Mouse (Mus musculus): ENCODE measurements around the gene Schip1. TPM values are rescaled to one million over a fixed set of nuclear protein-coding genes. Genes with fewer than 3 reads are reported as not detected.
"Not testable (repeated sequence)": the region's sequence is repeated elsewhere in the genome, so short reads cannot be mapped to it uniquely, and the experiment has no call there.

Gene Schip1
- 100 to 1,000 TPM; 105 to 129 TPM for total RNA-seq (2021)
- long read RNA-seq, experiment 1, transcript Schip1-206 (8 exons, 2,156 nt) = minor isoform, 11 of 168 reads
- long read RNA-seq, experiment 1, transcript Schip1-207 (7 exons, 1,557 nt) = major isoform, 131 of 168 reads
- long read RNA-seq, experiment 1, partial matches to known transcripts = 16 of 168 reads
- long read RNA-seq, experiment 1, other reads (novel, unspliced or antisense) = 10 of 168 reads
- long read RNA-seq, experiment 2, transcript Schip1-207 (7 exons, 1,557 nt) = major isoform, 163 of 183 reads
- long read RNA-seq, experiment 2, partial matches to known transcripts = 12 of 183 reads
- long read RNA-seq, experiment 2, other reads (novel, unspliced or antisense) = 5 of 183 reads

DNA sequence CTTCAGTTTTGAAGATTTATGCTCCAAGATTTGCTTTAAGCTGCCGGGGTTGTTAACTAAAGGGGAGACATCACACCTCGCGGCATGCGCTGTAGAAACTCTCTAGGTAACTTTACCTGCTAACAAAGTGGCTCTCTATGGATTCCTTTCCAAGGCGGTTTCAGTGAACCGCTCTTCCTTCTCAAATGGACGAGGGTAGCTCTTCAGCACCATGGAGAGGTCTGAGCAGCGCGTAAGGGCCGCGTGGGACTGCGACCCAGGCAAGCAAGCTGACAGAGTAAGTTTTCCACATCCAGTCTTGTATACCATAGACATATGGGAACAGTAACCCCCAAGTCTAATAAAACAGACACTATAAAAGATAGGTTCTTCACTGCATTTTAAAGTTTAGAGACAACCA is at the start of gene Schip1:
Gene Schip1, plus strand, starts transcription at position 72 of the 400 bp plus-strand sequence.
- intact Hi-C loops (cut with DNase I) = no loop called here
- no peak for DNase-seq

DNA sequence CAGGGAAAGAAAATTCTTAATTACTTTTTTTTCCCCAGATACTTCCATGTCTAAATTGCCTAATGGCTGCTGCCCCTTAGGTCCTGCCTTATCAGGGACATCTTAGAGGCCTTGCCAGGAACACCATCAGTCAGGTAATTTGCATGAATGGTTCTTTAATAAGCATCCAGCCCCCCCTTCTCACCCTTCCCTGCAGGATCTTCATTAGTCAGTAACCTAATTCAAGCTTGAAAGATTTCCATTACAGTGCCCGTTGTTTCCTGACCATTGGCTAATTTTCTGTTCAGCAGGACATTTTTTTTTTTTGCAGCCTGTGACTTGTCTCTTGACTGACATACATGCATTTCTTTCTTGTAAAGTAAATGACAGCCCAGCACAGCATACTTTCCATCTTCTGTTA is 48.8 kb upstream of the Schip1 start:
- DNase-seq = no peak
- intact Hi-C loops (cut with DNase I) = no loop called here

DNA sequence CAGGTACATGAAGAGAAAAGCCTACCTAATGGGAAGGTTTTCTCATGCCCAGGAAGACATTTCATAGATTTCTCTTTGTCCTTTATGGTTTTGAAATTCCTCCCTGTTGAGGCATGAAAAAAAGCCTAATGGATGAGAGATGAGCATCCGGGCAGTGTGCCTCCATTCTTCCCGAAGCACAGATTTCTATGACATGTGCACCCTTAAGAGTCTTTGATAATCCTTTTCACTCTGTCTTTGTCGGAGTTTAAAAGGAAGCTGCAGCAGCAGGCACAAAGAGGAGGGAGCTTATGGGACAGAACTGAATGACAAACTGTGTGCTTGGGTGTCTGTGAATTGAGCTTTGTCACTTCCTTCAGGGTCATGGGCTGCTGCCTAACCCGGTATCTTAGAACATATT is 45.2 kb upstream of the Schip1 start:
- intact Hi-C loops (cut with DNase I) = no loop called here
- DNase-seq = no peak

DNA sequence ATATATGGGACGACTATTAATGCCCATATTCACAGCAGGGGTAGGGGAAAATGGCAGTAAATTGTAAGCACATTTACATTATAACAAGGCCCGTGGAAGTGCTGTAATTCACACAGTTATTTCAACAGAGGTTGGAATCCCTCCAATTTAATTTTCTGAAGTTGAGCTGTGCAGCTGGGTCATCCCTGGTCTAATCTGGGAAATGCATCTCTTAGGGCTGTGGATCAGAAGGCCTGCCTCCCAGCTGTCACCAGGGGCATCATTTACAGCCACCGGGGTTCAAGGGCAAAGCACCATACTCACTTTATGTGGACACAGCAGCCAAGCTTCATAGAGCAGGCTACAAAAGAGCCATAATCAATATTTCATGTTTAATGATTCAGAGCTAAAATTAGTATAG is 28.5 kb upstream of the Schip1 start:
- intact Hi-C loops (cut with DNase I) = no loop called here

DNA sequence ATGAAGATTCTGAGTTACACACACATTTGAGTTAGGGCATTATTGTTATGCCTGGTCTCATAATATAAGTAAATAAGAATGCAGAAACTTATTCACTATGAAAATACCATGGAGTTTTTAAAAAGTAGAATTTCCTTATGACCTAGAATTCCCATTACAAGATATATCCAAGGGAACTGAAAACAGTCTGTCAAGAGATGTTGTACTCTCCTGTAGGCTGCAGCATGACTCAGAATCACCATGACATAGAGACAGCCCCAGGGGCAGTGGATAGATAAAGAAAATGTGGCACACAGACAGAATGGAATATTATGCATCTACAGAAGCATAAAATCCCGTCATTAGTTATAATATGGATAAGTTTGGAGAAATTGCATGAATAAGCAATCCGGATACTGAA is 21.7 kb upstream of the Schip1 start:
- intact Hi-C loops (cut with DNase I) = loop anchor here (10.0 kb wide), 1 partner anchor 418 kb away; no protein-coding TSS in a partner anchor

More for the DNA sequence above, 28.5 kb upstream of the Schip1 start:
- DNase-seq = no peak

DNA sequence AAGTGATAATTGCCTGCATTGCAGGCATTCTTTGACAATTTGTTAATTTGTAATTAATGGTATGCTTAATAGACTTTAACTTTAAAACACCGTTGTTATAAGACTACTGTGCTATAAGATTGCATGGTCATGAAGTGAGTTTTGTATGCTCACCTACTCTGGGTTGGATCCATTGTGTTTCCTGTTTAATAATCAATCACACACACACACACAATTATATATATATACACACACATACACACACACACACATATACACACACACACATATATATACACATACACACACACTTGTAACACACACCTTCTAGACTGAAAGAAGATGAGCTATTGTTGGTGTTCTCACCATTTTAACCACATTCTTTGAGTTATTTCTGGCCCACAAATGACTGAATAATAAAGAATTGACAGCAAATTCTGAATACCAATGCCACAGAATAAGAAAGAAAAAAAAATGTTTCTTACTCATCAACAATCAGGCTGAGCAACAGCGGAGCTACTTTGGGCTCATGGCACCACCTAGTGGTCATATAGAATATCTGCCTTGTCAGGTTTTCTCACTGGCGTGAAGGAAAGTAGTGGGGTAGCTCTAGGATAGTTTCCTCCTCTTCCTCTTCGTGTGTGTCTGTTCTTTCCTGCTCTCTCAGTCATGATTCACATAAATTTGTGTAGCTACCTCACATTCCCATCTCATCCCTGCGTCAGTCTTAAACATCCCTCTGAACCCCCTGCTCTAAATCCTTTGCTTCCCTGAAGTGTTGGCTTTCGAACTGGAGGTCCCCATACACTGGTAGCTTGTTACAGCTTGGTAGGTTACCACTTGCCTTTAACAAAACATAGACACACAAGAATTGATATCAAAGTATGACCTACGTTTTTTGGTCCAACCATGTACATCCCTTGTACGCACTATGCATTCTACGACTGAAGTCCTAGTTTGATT is 18.9 kb upstream of the Schip1 start:
- DNase-seq = no peak
- intact Hi-C loops (cut with DNase I) = loop anchor here (10.0 kb wide), 1 partner anchor 421 kb away; no protein-coding TSS in a partner anchor

More for the DNA sequence above, 21.7 kb upstream of the Schip1 start:
- DNase-seq = no peak

DNA sequence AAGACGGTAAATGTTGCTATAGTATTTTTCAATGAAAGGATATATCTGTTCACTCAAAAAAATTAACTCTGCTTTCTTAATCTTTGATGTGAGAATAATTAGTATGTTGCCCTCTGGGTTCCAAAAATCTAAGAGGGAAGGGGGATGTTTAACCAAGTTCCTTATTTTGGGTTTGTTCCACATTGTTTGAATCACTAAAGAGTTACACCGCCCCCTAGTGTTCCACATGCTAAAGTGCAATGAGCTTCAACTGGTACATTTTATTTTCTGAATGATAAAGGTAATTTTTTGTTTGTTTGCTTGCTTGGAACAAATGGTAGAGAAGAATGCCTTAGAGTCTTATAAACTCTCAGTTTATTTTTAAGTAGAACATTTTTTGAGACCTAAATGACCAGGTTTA is 11.1 kb upstream of the Schip1 start:
- no peak for DNase-seq
- intact Hi-C loops (cut with DNase I) = loop anchor here (10.0 kb wide), 1 partner anchor 661 kb away; no protein-coding TSS in a partner anchor

DNA sequence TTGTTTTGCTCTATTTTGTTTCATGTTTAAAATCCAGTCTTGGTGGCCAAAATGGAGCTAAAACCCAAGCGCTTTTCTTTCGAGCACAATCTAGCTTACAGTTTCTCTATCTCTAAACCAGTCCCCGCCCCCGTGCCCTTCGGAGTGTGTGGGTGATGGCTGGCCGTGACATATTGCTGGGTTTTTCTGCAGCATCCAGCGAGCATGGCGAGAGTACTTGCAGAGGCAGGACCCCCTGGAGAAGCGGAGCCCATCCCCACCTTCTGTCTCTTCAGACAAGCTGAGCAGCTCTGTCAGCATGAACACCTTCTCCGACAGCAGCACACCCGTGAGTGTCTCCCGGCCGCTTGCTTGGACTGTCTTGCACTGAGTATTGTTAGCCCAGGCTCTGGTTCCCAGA is 9.5 kb upstream of the Schip1 start:
- intact Hi-C loops (cut with DNase I) = loop anchor here (10.0 kb wide), 1 partner anchor 660 kb away; no protein-coding TSS in a partner anchor
- DNase-seq = no peak

DNA sequence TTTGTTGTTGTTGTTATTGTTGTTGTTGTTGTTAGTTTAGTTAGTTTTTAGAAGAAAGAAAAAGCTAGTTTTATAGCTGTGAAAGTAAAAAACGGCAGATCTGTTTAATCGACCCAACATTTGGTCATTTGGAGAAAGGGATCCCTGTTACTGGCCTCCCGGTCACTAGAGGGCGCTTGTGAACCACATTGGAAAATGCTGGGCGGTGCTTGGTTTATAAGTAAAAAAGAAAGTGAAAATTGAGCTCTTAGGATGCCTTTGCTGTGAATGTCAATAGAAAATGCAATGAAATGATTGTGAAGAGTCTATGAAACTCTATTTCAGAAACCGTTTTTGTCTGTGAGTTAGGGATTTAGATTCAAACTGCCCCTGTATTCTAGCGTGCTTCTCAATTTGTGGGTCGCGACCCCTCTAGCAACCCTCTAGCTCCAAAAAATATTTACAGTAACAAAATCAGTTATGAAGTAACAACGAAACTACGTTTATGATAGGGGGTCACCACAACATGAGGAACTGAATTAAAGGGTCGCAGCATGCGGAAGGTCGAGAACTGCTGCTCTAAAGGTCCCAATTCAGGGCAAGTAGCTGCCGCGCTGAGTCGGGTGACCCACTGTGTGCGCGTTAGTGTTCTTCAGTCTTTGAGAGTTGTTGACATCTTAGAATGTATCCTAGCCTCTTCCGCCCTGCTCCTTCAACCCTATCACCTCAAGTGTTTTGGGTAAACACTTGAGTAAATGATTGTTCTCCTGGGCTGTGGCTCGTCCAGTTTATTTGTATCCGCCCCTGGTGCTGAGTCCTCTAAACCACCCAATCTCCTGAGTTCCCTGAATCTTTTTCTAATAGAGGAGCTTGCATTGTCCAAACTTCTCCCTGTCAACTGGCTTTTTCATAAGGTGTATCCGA is 8.0 kb upstream of the Schip1 start:
- intact Hi-C loops (cut with DNase I) = loop anchor here (2.0 to 10.0 kb wide), 2 partner anchors 488 to 658 kb away; no protein-coding TSS in a partner anchor
- DNase-seq = peak; percentile 49 to 59

DNA sequence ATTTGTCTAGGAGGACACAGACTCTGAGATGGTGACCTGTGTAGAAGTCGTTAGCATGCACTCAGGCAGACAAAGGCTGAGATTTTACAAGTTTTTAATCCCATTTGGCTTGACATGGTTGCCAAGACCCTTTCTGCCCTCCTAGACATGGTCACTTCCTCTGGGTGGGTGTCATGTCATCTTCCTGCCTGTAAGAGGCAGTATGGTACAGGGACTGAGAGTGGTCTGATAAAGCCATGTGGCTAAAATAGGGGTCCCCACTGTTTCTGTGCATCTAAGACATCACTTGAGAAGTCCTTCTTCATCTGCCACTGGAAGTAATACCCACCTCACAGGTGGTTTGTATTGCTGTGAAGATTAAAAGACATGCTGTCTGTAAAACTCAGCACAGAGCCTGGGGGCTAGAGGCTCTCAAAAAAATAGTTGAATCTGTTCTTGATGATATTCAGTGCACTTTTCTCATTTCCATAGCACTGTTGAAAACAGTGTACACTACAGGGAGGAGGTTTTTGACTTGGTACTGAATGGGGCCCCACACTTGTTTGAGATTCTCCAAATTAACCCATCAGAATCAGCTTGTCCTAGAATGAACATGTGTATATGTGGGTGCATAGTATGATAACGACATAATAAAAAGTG is 5.3 kb upstream of the Schip1 start:
- intact Hi-C loops (cut with DNase I) = loop anchor here (10.0 kb wide), 1 partner anchor 656 kb away; no protein-coding TSS in a partner anchor
- no peak for DNase-seq

DNA sequence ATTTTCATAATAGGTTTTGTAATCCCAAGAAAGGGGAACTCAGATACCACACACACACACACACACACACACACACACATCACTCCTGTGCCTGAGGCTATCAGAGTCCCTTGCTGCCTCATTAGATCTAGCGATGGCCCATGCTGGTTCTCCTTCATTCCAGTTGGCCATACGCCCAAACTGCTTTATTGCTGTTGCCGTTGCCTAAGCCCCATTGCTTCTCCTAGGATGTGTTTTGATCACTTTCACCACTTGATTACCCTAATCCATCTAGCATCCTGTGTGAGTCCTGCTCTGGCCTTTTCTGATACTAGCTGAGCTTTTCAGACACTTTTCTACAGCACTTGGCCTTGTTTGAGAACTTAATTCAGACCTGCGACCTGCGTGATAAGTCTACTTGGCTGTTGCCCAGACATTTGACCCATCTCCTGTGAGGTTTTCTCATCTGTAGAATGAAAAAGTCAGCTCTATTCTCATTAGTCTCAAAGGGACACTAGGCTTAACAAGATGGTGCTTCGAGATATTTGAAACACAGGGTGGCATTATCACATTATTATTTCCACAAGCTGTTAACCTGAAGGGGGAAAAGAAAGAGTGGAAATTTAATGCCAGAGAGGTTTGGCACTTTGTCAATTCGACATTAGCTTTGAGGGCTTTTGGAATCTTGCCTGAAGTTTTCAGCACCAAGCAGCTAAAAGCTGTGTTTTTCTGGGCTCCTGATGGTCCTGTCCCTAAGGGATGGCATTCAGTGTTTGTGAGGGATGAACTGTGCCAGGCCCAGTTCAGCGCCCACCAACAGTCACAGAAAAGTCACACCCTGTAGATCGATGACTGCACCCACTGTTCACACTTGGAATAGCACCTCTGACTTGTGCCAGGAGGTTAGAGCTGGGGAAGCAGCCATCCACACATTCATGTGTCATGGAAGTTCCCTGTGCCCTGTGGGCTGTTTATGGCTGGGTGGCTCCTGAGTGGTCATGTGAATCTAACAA is 7.1 kb downstream of the Schip1 start:
- intact Hi-C loops (cut with DNase I) = no loop called here
- no peak for DNase-seq

DNA sequence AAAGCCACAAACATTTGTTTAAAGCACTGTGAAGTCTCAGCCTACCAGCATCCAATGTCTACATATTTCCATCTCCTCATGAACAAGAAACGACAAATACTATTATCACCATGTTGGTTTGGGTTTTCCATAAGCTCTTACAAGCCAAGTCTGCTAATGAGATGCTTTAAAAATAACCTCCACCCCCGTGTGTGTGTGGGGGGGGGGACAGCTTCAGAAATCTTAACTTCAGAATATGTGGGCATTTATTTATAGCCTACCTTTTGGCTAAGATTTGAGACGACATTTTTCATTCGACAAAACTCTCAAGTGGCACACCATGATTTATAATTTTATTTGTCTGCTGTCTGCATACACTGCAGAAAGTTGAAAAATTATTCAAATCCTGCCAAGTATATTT is 12.8 kb downstream of the Schip1 start:
- intact Hi-C loops (cut with DNase I) = no loop called here
- no peak for DNase-seq

DNA sequence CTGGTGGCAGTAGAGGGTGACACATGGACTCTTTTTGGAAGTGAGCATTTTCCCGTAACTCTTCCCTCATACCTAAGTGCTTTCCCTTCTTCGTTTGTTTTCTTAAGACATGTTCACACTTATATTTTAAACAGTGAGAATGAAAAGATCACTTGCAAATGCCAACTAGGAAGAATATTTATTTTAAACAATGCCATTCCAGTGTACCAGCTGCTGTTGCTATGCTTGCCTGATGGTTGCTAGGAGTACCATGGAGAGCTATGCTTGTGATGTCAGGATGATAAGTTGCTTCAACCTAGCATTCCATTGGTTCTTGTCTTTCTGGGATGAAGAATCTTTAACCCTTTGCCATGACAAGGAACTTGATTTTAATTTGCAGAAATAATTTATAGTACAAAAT is 20.4 kb downstream of the Schip1 start:
- DNase-seq = no peak
- intact Hi-C loops (cut with DNase I) = no loop called here

DNA sequence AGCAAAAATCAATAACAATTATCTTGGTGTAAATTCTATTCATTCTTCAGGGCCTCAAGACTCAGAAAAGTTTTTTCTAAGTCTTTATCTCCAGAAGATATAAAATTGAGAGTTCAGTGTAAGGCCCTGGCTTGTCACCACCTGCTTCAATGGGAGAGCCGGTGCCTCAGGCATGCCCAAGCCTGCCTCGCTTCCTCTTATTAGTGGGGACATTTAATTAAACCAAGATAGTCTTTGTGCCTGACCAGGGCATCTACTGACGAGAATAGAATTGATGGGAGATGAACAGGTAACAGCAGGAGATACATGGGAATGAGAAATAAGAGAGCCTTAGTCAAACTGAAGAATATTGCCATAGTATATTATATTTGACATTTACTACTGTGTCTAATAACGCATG is 27.5 kb downstream of the Schip1 start:
- DNase-seq = no peak
- intact Hi-C loops (cut with DNase I) = no loop called here

DNA sequence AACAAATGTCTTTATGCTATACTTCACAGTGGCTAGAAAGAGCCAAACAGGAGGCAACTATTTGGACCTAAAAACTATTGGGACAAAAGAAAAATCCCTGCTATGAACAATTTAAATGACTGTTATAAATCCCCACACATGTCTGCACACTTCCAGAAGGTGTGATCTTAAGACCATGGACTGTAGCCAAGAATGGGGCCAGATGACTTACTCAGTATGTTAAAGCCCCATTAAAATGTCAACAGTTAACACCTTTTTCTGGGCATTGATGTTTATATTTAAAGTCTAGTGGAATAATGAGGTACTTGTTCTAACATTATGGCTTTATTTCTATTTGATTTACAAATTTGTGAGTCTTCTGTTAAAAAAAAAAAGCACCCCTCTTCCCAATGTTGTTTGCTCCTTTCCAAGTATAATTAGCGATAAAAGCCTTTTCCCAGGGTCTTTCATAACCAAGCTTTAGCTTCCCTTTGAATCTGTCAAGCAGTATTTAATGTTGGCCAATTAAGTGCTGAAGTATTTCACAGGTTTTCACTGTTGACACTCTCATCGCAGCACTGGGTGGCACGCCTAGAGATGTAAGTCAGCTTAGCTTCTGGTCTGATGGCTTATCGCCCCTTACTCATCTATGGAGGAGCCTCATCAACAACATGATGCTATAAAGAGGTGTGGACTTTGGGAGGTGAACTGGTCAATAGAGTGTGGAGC is 32.3 kb downstream of the Schip1 start:
- intact Hi-C loops (cut with DNase I) = no loop called here
- DNase-seq = no peak

DNA sequence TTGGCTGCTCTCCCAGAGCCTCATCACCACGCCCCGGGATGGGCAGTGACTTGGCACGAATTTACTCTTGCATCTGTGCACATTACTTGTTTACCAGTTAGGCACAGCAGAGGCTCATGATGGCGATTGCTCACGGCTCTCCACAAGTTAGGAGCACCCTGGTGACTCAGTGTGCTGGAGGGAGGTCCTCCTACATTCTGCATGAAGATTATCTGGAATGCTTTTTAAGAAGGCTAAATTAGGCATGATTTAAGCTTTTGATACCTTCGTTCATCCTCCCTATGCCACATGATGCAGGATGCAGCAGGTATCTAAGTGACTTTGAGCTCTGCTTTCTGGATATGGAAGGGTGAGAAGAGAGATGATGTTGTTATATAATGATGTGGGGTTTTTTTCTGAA is 35.0 kb downstream of the Schip1 start:
- DNase-seq; intact Hi-C loops (cut with DNase I): not testable (repeated sequence)

DNA sequence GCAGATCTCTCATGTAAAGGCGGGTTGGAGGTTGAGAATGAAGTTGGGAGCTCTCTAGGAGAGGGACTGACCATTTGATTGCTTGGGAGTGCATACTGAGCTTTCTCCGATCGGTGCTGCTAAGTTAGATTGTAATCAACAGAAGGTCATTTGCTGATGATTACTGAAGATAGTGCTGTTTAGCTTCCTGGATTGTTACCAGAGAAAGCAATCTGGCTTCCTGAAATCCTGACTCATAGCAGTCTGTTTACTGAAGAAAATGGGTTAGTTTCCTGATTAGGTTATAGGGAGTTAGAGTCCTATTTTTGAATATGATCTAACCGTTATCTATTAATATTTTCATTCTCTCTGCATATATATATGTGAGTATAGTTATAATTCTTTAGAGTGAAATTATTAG is 36.7 kb downstream of the Schip1 start:
- intact Hi-C loops (cut with DNase I) = no loop called here
- DNase-seq = no peak

Measured in gastrocnemius, postnatal 36 days (tissue).